Mouse (Mus musculus) G1E (cell line): ENCODE measurements around the gene Dennd1a.

Experiments
- CTCF ChIP-seq: IDR thresholded peaks from 2 replicates; pipeline ENCODE4 v1.5.1; 2012; ENCODE audit warnings: low read depth, low read length, inconsistent platforms, mixed read lengths
- GATA1 ChIP-seq: IDR thresholded peaks from 2 replicates; pipeline ENCODE4 v1.6.1; 2012; ENCODE audit warnings: borderline replicate concordance, low read length, inconsistent platforms, mixed read lengths
- GATA2 ChIP-seq: IDR thresholded peaks from 2 replicates; pipeline ENCODE4 v1.6.1; 2012; ENCODE audit warnings: low read depth, low read length, inconsistent platforms, borderline replicate concordance
- POLR2AphosphoS5 ChIP-seq: IDR thresholded peaks from 2 replicates; pipeline ENCODE4 v1.6.1; 2012; ENCODE audit warnings: low read depth, low read length, inconsistent platforms; ENCODE audit not compliant: insufficient replicate concordance

DNA sequence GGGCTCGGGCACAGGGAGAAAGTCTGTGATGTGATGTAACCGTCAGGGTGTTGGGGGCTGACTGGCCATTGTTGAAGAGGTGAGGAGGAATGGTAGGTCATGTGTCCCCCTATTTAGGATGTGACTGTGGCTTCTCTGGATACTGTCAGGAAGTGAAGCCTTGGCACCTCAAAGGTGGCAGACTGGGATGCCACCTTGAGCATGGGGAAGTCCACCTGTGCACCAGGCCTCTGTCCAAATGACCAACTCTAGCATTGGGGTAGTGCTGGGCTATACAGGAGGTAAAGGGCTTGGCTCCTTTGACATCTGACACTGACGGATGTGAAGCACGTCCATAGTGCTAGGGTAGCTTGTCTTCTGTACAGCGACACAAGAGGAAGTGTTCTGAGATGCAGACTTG lies 474.8 kb downstream of the Dennd1a start:
- TF ChIP-seq CTCF (no peak), POLR2AphosphoS5 (no peak), GATA2 (no peak), GATA1 (no peak)
